Mouse (Mus musculus): ENCODE measurements at regions not wholly inside any gene's neighbourhood (a gene's known extent, or its start where the extent isn't known, plus 50 kb on each side); places are given as distances from the start of the nearest gene placed in this dataset.

GRCm38 (mm10) chr2:142560896-142561500, 340.3 kb downstream of the Kif16b start:
- Histone ChIP-seq H3K4me1 (replicated peaks; ENCODE audit: control insufficient read depth, insufficient read depth, low read length) (no peaks in the 10 kb centered on the region), H3K4me3 (ENCODE audit: low read depth, low read length) (no peak overlapping the region), H3K27me3 (replicated peaks; ENCODE audit: control insufficient read depth, insufficient read depth, low read length) (no peaks in the 10 kb centered on the region), H3K27ac (ENCODE audit: low read depth, low read length) (no peak overlapping the region), H3K36me3 (ENCODE audit: control insufficient read depth, insufficient read depth) (no peaks in the 10 kb centered on the region), H3K4me2 (replicated peaks; ENCODE audit: low read depth) (no peak overlapping the region), H3K9ac (ENCODE audit: low read depth, low read length) (no peak overlapping the region), H3K9me3 (ENCODE audit: control insufficient read depth) (no peaks in the 10 kb centered on the region)
- 69% methylated on average over 4 of the region's 4 CpGs for WGBS
- no peak for TF ChIP-seq CTCF (IDR thresholded peaks at IDR 0.05; ENCODE audit: low read depth)
- ATAC-seq: no peak

- 55% methylated on average over 3 of the region's 3 CpGs for WGBS
- Histone ChIP-seq H3K4me3 (ENCODE audit: low read depth, low read length) (no peak overlapping the region), H3K9me3 (ENCODE audit: control insufficient read depth) (no peaks in the 10 kb centered on the region), H3K4me1 (replicated peaks; ENCODE audit: control insufficient read depth, insufficient read depth, low read length) (no peaks in the 10 kb centered on the region), H3K27ac (ENCODE audit: low read depth, low read length) (no peak overlapping the region), H3K9ac (ENCODE audit: low read depth, low read length) (no peak overlapping the region), H3K4me2 (replicated peaks; ENCODE audit: low read depth) (no peak overlapping the region), H3K27me3 (replicated peaks; ENCODE audit: control insufficient read depth, insufficient read depth, low read length) (no peaks in the 10 kb centered on the region), H3K36me3 (ENCODE audit: control insufficient read depth, insufficient read depth) (no peaks in the 10 kb centered on the region)
- TF ChIP-seq CTCF (IDR thresholded peaks at IDR 0.05; ENCODE audit: low read depth): no peak
- 0 out of 2 replicates have a peak, but pooled peaks have one; percentile 28 for ATAC-seq
Observed at GRCm38 (mm10) chr2:142560400-142560799, 340.9 kb downstream of the Kif16b start.

GRCm38 (mm10) chr2:142559946-142560345, 341.4 kb downstream of the Kif16b start:
- no peaks in the 10 kb centered on the region for H3K36me3 ChIP-seq (ENCODE audit: control insufficient read depth, insufficient read depth)
- no peaks in the 10 kb centered on the region for H3K4me1 ChIP-seq (replicated peaks; ENCODE audit: control insufficient read depth, insufficient read depth, low read length)
- no peak overlapping the region for H3K4me2 ChIP-seq (replicated peaks; ENCODE audit: low read depth)
- no peaks in the 10 kb centered on the region for H3K27me3 ChIP-seq (replicated peaks; ENCODE audit: control insufficient read depth, insufficient read depth, low read length)
- no peak overlapping the region for H3K9ac ChIP-seq (ENCODE audit: low read depth, low read length)
- H3K4me3 ChIP-seq (ENCODE audit: low read depth, low read length): no peak overlapping the region
- no peak overlapping the region for H3K27ac ChIP-seq (ENCODE audit: low read depth, low read length)
- no peak for ATAC-seq
- no peak for TF ChIP-seq CTCF (IDR thresholded peaks at IDR 0.05; ENCODE audit: low read depth)
- H3K9me3 ChIP-seq (ENCODE audit: control insufficient read depth): no peaks in the 10 kb centered on the region

- no peak for ATAC-seq
- Histone ChIP-seq H3K9ac (ENCODE audit: low read depth, low read length) (no peak overlapping the region), H3K4me1 (replicated peaks; ENCODE audit: control insufficient read depth, insufficient read depth, low read length) (no peaks in the 10 kb centered on the region), H3K4me2 (replicated peaks; ENCODE audit: low read depth) (no peak overlapping the region), H3K36me3 (ENCODE audit: control insufficient read depth, insufficient read depth) (no peaks in the 10 kb centered on the region), H3K27ac (ENCODE audit: low read depth, low read length) (no peak overlapping the region), H3K9me3 (ENCODE audit: control insufficient read depth) (no peaks in the 10 kb centered on the region), H3K4me3 (ENCODE audit: low read depth, low read length) (no peak overlapping the region), H3K27me3 (replicated peaks; ENCODE audit: control insufficient read depth, insufficient read depth, low read length) (no peaks in the 10 kb centered on the region)
- no peak for TF ChIP-seq CTCF (IDR thresholded peaks at IDR 0.05; ENCODE audit: low read depth)
- 80% methylated on average over 2 of the region's 2 CpGs for WGBS
Observed at GRCm38 (mm10) chr2:142554851-142555250, 346.5 kb downstream of the Kif16b start.

- Histone ChIP-seq H3K27ac (ENCODE audit: low read depth, low read length) (no peak overlapping the region), H3K4me3 (ENCODE audit: low read depth, low read length) (no peak overlapping the region), H3K27me3 (replicated peaks; ENCODE audit: control insufficient read depth, insufficient read depth, low read length) (no peaks in the 10 kb centered on the region), H3K9ac (ENCODE audit: low read depth, low read length) (no peak overlapping the region), H3K36me3 (ENCODE audit: control insufficient read depth, insufficient read depth) (no peaks in the 10 kb centered on the region), H3K4me1 (replicated peaks; ENCODE audit: control insufficient read depth, insufficient read depth, low read length) (no peaks in the 10 kb centered on the region), H3K4me2 (replicated peaks; ENCODE audit: low read depth) (no peak overlapping the region), H3K9me3 (ENCODE audit: control insufficient read depth) (no peaks in the 10 kb centered on the region)
- no peak for ATAC-seq
- no peak for TF ChIP-seq CTCF (IDR thresholded peaks at IDR 0.05; ENCODE audit: low read depth)
- WGBS: 87% methylated on average over 3 of the region's 3 CpGs
Observed at GRCm38 (mm10) chr2:142551690-142552089, 349.6 kb downstream of the Kif16b start.

- TF ChIP-seq CTCF (IDR thresholded peaks at IDR 0.05; ENCODE audit: low read depth): no peak
- no peaks in the 10 kb centered on the region for H3K27me3 ChIP-seq (replicated peaks; ENCODE audit: control insufficient read depth, insufficient read depth, low read length)
- no peaks in the 10 kb centered on the region for H3K36me3 ChIP-seq (ENCODE audit: control insufficient read depth, insufficient read depth)
- H3K9me3 ChIP-seq (ENCODE audit: control insufficient read depth): no peaks in the 10 kb centered on the region
- no peak overlapping the region for H3K9ac ChIP-seq (ENCODE audit: low read depth, low read length)
- no peak overlapping the region for H3K27ac ChIP-seq (ENCODE audit: low read depth, low read length)
- H3K4me2 ChIP-seq (replicated peaks; ENCODE audit: low read depth): no peak overlapping the region
- H3K4me1 ChIP-seq (replicated peaks; ENCODE audit: control insufficient read depth, insufficient read depth, low read length): no peaks in the 10 kb centered on the region
- ATAC-seq: no peak
- H3K4me3 ChIP-seq (ENCODE audit: low read depth, low read length): no peak overlapping the region
- WGBS: 84% methylated on average over 4 of the region's 4 CpGs
Observed at GRCm38 (mm10) chr2:142548766-142549165, 352.6 kb downstream of the Kif16b start.

- no peak for TF ChIP-seq CTCF (IDR thresholded peaks at IDR 0.05; ENCODE audit: low read depth)
- Histone ChIP-seq H3K9ac (ENCODE audit: low read depth, low read length) (no peak overlapping the region), H3K36me3 (ENCODE audit: control insufficient read depth, insufficient read depth) (no peaks in the 10 kb centered on the region), H3K9me3 (ENCODE audit: control insufficient read depth) (no peaks in the 10 kb centered on the region), H3K4me2 (replicated peaks; ENCODE audit: low read depth) (no peak overlapping the region), H3K4me1 (replicated peaks; ENCODE audit: control insufficient read depth, insufficient read depth, low read length) (no peaks in the 10 kb centered on the region), H3K4me3 (ENCODE audit: low read depth, low read length) (no peak overlapping the region), H3K27ac (ENCODE audit: low read depth, low read length) (no peak overlapping the region), H3K27me3 (replicated peaks; ENCODE audit: control insufficient read depth, insufficient read depth, low read length) (no peaks in the 10 kb centered on the region)
- WGBS: 73% methylated on average over 6 of the region's 6 CpGs
- no peak for ATAC-seq
Observed at GRCm38 (mm10) chr2:142544937-142545336, 356.4 kb downstream of the Kif16b start.

Measured in intestine, postnatal 0 days (tissue).